Mouse (Mus musculus) small intestine, adult 2 months (tissue): ENCODE measurements at regions not wholly inside any gene's neighbourhood (a gene's known extent, or its start where the extent isn't known, plus 50 kb on each side); places are given as distances from the start of the nearest gene placed in this dataset.

Experiments used
- CTCF ChIP-seq: fragments of 200-500 bp; IDR thresholded peaks from 2 replicates; pipeline ENCODE4 v1.5.1; 2012; ENCODE audit warnings: low read depth, mild to moderate bottlenecking, control low read depth, inconsistent platforms, low read length, moderate library complexity, mixed read lengths; ENCODE audit not compliant: insufficient replicate concordance, insufficient read length; ENCODE audit errors: extremely low read depth
- POLR2A ChIP-seq: fragments of 200-500 bp; IDR thresholded peaks from 2 replicates; pipeline ENCODE4 v1.6.1; 2012; ENCODE audit warnings: low read depth, mild to moderate bottlenecking, control low read depth, inconsistent platforms, low read length, moderate library complexity

- TF ChIP-seq POLR2A (no peak), CTCF (no peak)
Measured at GRCm38 (mm10) chr16:93458011-93458585, 145.8 kb downstream of the Setd4 start.
